Comparison of ENCODE assay signal across 11 mouse cellular contexts in the genomic region with DNA sequence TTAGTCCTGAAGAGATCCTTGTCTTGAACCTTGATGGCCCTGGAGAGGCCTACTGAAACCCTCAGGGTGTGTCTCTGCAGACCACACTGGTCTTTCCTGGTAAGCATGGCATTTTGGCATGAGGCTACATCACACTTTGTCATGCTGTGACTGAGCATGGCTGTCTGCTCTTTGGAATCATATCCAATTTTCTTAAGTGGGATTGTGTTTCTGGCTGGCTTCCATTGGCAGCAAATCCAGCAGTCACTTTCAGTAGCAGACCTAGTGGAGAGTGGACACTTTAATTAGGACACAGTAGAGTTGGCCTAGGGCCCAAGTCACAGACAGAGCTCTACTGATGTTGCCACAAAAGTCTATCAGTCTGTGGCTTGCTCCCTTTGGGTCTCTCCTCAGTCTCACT.
A peak's percentile ranks its signal among the peaks of the same experiment; 100 is the strongest.
DNase-seq lines count a peak whose midpoint lies in the region; ATAC-seq and TF ChIP-seq lines count a peak whose summit lies in the region.
"Had no signal": no experiment of that assay in that cellular context is flagged by ENCODE, and none has a peak within 500 bp of the region (broad histone marks: within the 10 kb centered on the region; RNA-seq: fewer than 3 reads in every experiment).

No protein-coding gene starts in this region.

- H3K9ac ChIP-seq in liver, adult 2 months (ENCODE audit: low read depth, low read length): no peak overlapping the region
- H3K9ac ChIP-seq in liver, embryonic 11.5 days (ENCODE audit: low read depth, low read length): no peak overlapping the region
- H3K9ac ChIP-seq: midbrain, embryonic 12.5 days had no signal

- no peak overlapping the region for H3K4me2 ChIP-seq in liver, embryonic 11.5 days
- H3K4me2 ChIP-seq: midbrain, embryonic 12.5 days had no signal

- H3K27ac ChIP-seq in heart, embryonic 10.5 days: no peak overlapping the region
- H3K27ac ChIP-seq in liver, adult 2 months (replicated peaks; ENCODE audit: insufficient read depth, low read depth, low read length): no peak overlapping the region
- no peak overlapping the region for H3K27ac ChIP-seq in liver, embryonic 11.5 days (ENCODE audit: low read depth, low read length)
- H3K27ac ChIP-seq: midbrain, embryonic 12.5 days had no signal

- H3K79me2 ChIP-seq in liver, adult 2 months (ENCODE audit: control insufficient read depth, insufficient read depth, low read length): no peaks in the 10 kb centered on the region

- DNase-seq in heart, adult 11 months: peak; percentile 94
- no peak for DNase-seq in heart, embryonic 10.5 days (ENCODE audit: low spot score)
- DNase-seq in liver, adult 2 months (ENCODE audit: extremely low read depth, low read depth, low spot score): peak; percentile 16
- no peak for DNase-seq in liver, embryonic 11.5 days (ENCODE audit: low spot score)
- DNase-seq in cerebellum, postnatal 36 days: peak; percentile 66 to 72
- peak; percentile 82 for DNase-seq in lung, postnatal 10 days
- no peak for DNase-seq in natural killer cell, adult 2 months (ENCODE audit: low spot score in 2 of 2)
- DNase-seq: adrenal gland, postnatal 36 days; layer of hippocampus, postnatal 36 days had no signal

- no peaks in the 10 kb centered on the region for H3K27me3 ChIP-seq in heart, embryonic 10.5 days (ENCODE audit: insufficient read depth, poor library complexity, severe bottlenecking)
- no peaks in the 10 kb centered on the region for H3K27me3 ChIP-seq in liver, adult 2 months (ENCODE audit: control insufficient read depth, insufficient read depth, low read length)
- no peaks in the 10 kb centered on the region for H3K27me3 ChIP-seq in liver, embryonic 11.5 days (replicated peaks; ENCODE audit: control insufficient read depth, insufficient read depth, low read length)
- H3K27me3 ChIP-seq: midbrain, embryonic 12.5 days had no signal

- H3K36me3 ChIP-seq in heart, embryonic 10.5 days: no peaks in the 10 kb centered on the region
- no peaks in the 10 kb centered on the region for H3K36me3 ChIP-seq in liver, adult 2 months (ENCODE audit: control insufficient read depth, insufficient read depth, low read length)
- H3K36me3 ChIP-seq in liver, embryonic 11.5 days (ENCODE audit: control insufficient read depth, insufficient read depth, low read length): no peaks in the 10 kb centered on the region
- H3K36me3 ChIP-seq: midbrain, embryonic 12.5 days had no signal

- no peaks in the 10 kb centered on the region for H3K9me3 ChIP-seq in heart, embryonic 10.5 days
- H3K9me3 ChIP-seq in liver, embryonic 11.5 days (ENCODE audit: control insufficient read depth, low read length): no peaks in the 10 kb centered on the region
- H3K9me3 ChIP-seq: midbrain, embryonic 12.5 days had no signal

- ATAC-seq in liver, embryonic 11.5 days (replicated peaks; ENCODE audit: low FRiP score): no peak
- no peak for ATAC-seq in inflammation-experienced regulatory T-cells, adult 6 months

- no peaks in the 10 kb centered on the region for H3K4me1 ChIP-seq in heart, embryonic 10.5 days
- H3K4me1 ChIP-seq in liver, adult 2 months (ENCODE audit: control insufficient read depth, insufficient read depth, low read length): no peaks in the 10 kb centered on the region
- no peaks in the 10 kb centered on the region for H3K4me1 ChIP-seq in liver, embryonic 11.5 days (replicated peaks; ENCODE audit: control insufficient read depth, insufficient read depth, low read length)
- H3K4me1 ChIP-seq: midbrain, embryonic 12.5 days had no signal

- TF ChIP-seq POLR2A in liver, adult 2 months (IDR thresholded peaks at IDR 0.05; ENCODE audit: extremely low read depth, insufficient read depth, low read length): no peak

- TF ChIP-seq CTCF in liver, adult 2 months (IDR thresholded peaks at IDR 0.05; ENCODE audit: low read depth, low read length): no peak

- H3K4me3 ChIP-seq in heart, embryonic 10.5 days: no peak overlapping the region
- no peak overlapping the region for H3K4me3 ChIP-seq in liver, adult 2 months (ENCODE audit: insufficient read depth, low read depth, low read length)
- no peak overlapping the region for H3K4me3 ChIP-seq in liver, embryonic 11.5 days (ENCODE audit: low read depth, low read length)
- H3K4me3 ChIP-seq: midbrain, embryonic 12.5 days had no signal

Comparison
In these comparisons a context has a peak if more than half of its experiments do, and no peak if none do; other contexts are left out.
1. DNase-seq: peak in heart, adult 11 months (single experiment), liver, adult 2 months (single experiment), cerebellum, postnatal 36 days (2 of 2) and lung, postnatal 10 days (single experiment); none in heart, embryonic 10.5 days (single experiment), liver, embryonic 11.5 days (single experiment) and natural killer cell, adult 2 months (0 of 2).